Mouse (Mus musculus): Measurements from ENCODE around the gene Gm9112.

- TF ChIP-seq BHLHE40 (IDR thresholded peaks at IDR 0.05; ENCODE audit: low read depth, low read length) (no peak), RCOR1 (conservative IDR thresholded peaks at IDR 0.05; ENCODE audit: low read depth, low read length) (no peak), CTCF (conservative IDR thresholded peaks at IDR 0.05 in 1 of 2, IDR thresholded peaks at IDR 0.05 in 1 of 2; ENCODE audit: low read depth in 2 of 2, low read length in 2 of 2) (no peak), POLR2AphosphoS2 (IDR thresholded peaks at IDR 0.05; ENCODE audit: low read depth, low read length) (no peak), MXI1 (IDR thresholded peaks at IDR 0.05; ENCODE audit: low read depth, low read length) (no peak), POLR2A (IDR thresholded peaks at IDR 0.05; ENCODE audit: low read depth, low read length) (no peak), SIN3A (IDR thresholded peaks at IDR 0.05; ENCODE audit: low read length) (no peak), KAT2A (IDR thresholded peaks at IDR 0.05; ENCODE audit: insufficient replicate concordance, low read length) (no peak), MAX (IDR thresholded peaks at IDR 0.05; ENCODE audit: low read length) (no peak), NELFE (IDR thresholded peaks at IDR 0.05; ENCODE audit: low read depth, low read length) (no peak), ZC3H11A (IDR thresholded peaks at IDR 0.05; ENCODE audit: low read depth, low read length) (no peak)
These were observed 40.8 kb downstream of the Gm9112 start for GRCm38 (mm10) chrX:102666641-102667040.

All from CH12.LX (cell line).